Mouse (Mus musculus): ENCODE measurements at regions not wholly inside any gene's neighbourhood (a gene's known extent, or its start where the extent isn't known, plus 50 kb on each side); places are given as distances from the start of the nearest gene placed in this dataset.

- Histone ChIP-seq H3K27me3 (ENCODE audit: insufficient read depth, low read length) (no peaks in the 10 kb centered on the region), H3K9ac (no peak overlapping the region), H3K27ac (ENCODE audit: low read depth, low read length) (no peak overlapping the region), H3K9me3 (ENCODE audit: low read length) (no peaks in the 10 kb centered on the region), H3K4me3 (ENCODE audit: low read depth, low read length) (no peak overlapping the region), H3K4me1 (ENCODE audit: insufficient read depth) (no peaks in the 10 kb centered on the region), H3K36me3 (ENCODE audit: insufficient read depth) (no peaks in the 10 kb centered on the region), H3K4me2 (ENCODE audit: low read depth) (no peak overlapping the region)
- 61% methylated on average over 5 of the region's 5 CpGs for WGBS
- TF ChIP-seq CTCF (IDR thresholded peaks at IDR 0.05; ENCODE audit: low read depth), result no peak
- DNase-seq (no peak), ATAC-seq (no peak)
Observed at GRCm38 (mm10) chr2:148107607-148108115, 60.9 kb upstream of the Foxa2 start.

GRCm38 (mm10) chr2:148110149-148110548 is 63.4 kb upstream of the Foxa2 start:
- DNase-seq (no peak), ATAC-seq (no peak)
- Histone ChIP-seq H3K9ac (no peak overlapping the region), H3K27ac (ENCODE audit: low read depth, low read length) (no peak overlapping the region), H3K36me3 (ENCODE audit: insufficient read depth) (no peaks in the 10 kb centered on the region), H3K4me3 (ENCODE audit: low read depth, low read length) (no peak overlapping the region), H3K4me2 (ENCODE audit: low read depth) (no peak overlapping the region), H3K27me3 (ENCODE audit: insufficient read depth, low read length) (no peaks in the 10 kb centered on the region), H3K4me1 (ENCODE audit: insufficient read depth) (no peaks in the 10 kb centered on the region), H3K9me3 (ENCODE audit: low read length) (no peaks in the 10 kb centered on the region)
- 58% methylated on average over 2 of the region's 2 CpGs for WGBS
- TF ChIP-seq CTCF (IDR thresholded peaks at IDR 0.05; ENCODE audit: low read depth), result peak; percentile 61

- DNase-seq (peak; percentile 62), ATAC-seq (no peak)
- 23% methylated on average over 10 of the region's 10 CpGs for WGBS
Observed at GRCm38 (mm10) chr2:148111889-148112288, 65.1 kb upstream of the Foxa2 start.

GRCm38 (mm10) chr2:148113184-148113583 is 66.4 kb upstream of the Foxa2 start:
- Histone ChIP-seq H3K27ac (ENCODE audit: low read depth, low read length) (no peak overlapping the region), H3K27me3 (ENCODE audit: insufficient read depth, low read length) (no peaks in the 10 kb centered on the region; the same call in 1 of the 2 replicates), H3K9me3 (ENCODE audit: low read length) (no peaks in the 10 kb centered on the region), H3K36me3 (ENCODE audit: insufficient read depth) (no peaks in the 10 kb centered on the region), H3K4me3 (ENCODE audit: low read depth, low read length) (no peak overlapping the region), H3K9ac (no peak overlapping the region), H3K4me1 (ENCODE audit: insufficient read depth) (no peaks in the 10 kb centered on the region), H3K4me2 (ENCODE audit: low read depth) (no peak overlapping the region)
- 55% methylated on average over 2 of the region's 2 CpGs for WGBS
- no peak for TF ChIP-seq CTCF (IDR thresholded peaks at IDR 0.05; ENCODE audit: low read depth)
- no peak for DNase-seq
- ATAC-seq, result no peak

More at GRCm38 (mm10) chr2:148111889-148112288, 65.1 kb upstream of the Foxa2 start:
- Histone ChIP-seq H3K9ac (no peak overlapping the region), H3K4me3 (ENCODE audit: low read depth, low read length) (no peak overlapping the region), H3K27ac (ENCODE audit: low read depth, low read length) (no peak overlapping the region), H3K27me3 (ENCODE audit: insufficient read depth, low read length) (no peaks in the 10 kb centered on the region), H3K4me1 (ENCODE audit: insufficient read depth) (no peaks in the 10 kb centered on the region), H3K36me3 (ENCODE audit: insufficient read depth) (no peaks in the 10 kb centered on the region), H3K9me3 (ENCODE audit: low read length) (no peaks in the 10 kb centered on the region), H3K4me2 (ENCODE audit: low read depth) (peak overlapping the region; percentile 28; the same call in 1 of the 2 replicates)
- peak; percentile 82 for TF ChIP-seq CTCF (IDR thresholded peaks at IDR 0.05; ENCODE audit: low read depth)

GRCm38 (mm10) chr2:148114600-148114999 is 67.8 kb upstream of the Foxa2 start:
- Histone ChIP-seq H3K9me3 (ENCODE audit: low read length) (no peaks in the 10 kb centered on the region), H3K4me1 (ENCODE audit: insufficient read depth) (no peaks in the 10 kb centered on the region), H3K27me3 (ENCODE audit: insufficient read depth, low read length) (no peaks in the 10 kb centered on the region; the same call in 1 of the 2 replicates), H3K36me3 (ENCODE audit: insufficient read depth) (no peaks in the 10 kb centered on the region), H3K9ac (no peak overlapping the region), H3K4me3 (ENCODE audit: low read depth, low read length) (no peak overlapping the region), H3K4me2 (ENCODE audit: low read depth) (no peak overlapping the region), H3K27ac (ENCODE audit: low read depth, low read length) (no peak overlapping the region)
- WGBS, result 19% methylated on average over 4 of the region's 4 CpGs
- no peak for DNase-seq
- no peak for TF ChIP-seq CTCF (IDR thresholded peaks at IDR 0.05; ENCODE audit: low read depth)
- ATAC-seq, result peak; percentile 69

GRCm38 (mm10) chr2:148116033-148116790 is 69.4 kb upstream of the Foxa2 start:
- H3K9ac ChIP-seq, result no peak overlapping the region
- ATAC-seq (no peak), DNase-seq (no peak)
- H3K9me3 ChIP-seq (ENCODE audit: low read length), result no peaks in the 10 kb centered on the region
- no peak overlapping the region for H3K4me3 ChIP-seq (ENCODE audit: low read depth, low read length)
- no peak for TF ChIP-seq CTCF (IDR thresholded peaks at IDR 0.05; ENCODE audit: low read depth)
- H3K27me3 ChIP-seq (ENCODE audit: insufficient read depth, low read length), result no peaks in the 10 kb centered on the region; the same call in 1 of the 2 replicates
- H3K27ac ChIP-seq (ENCODE audit: low read depth, low read length), result no peak overlapping the region
- no peak overlapping the region for H3K4me2 ChIP-seq (ENCODE audit: low read depth)
- no peaks in the 10 kb centered on the region for H3K4me1 ChIP-seq (ENCODE audit: insufficient read depth)
- 85% methylated on average over 3 of the region's 3 CpGs for WGBS
- no peaks in the 10 kb centered on the region for H3K36me3 ChIP-seq (ENCODE audit: insufficient read depth)

GRCm38 (mm10) chr2:148117420-148117819 is 70.7 kb upstream of the Foxa2 start:
- H3K4me1 ChIP-seq (ENCODE audit: insufficient read depth), result no peaks in the 10 kb centered on the region
- H3K4me3 ChIP-seq (ENCODE audit: low read depth, low read length), result no peak overlapping the region
- H3K9me3 ChIP-seq (ENCODE audit: low read length), result no peaks in the 10 kb centered on the region
- WGBS, result 67% methylated on average over 2 of the region's 2 CpGs
- ATAC-seq (no peak), DNase-seq (no peak)
- H3K4me2 ChIP-seq (ENCODE audit: low read depth), result no peak overlapping the region
- TF ChIP-seq CTCF (IDR thresholded peaks at IDR 0.05; ENCODE audit: low read depth), result no peak
- H3K27ac ChIP-seq (ENCODE audit: low read depth, low read length), result no peak overlapping the region
- H3K9ac ChIP-seq, result no peak overlapping the region
- no peaks in the 10 kb centered on the region; the same call in 1 of the 2 replicates for H3K27me3 ChIP-seq (ENCODE audit: insufficient read depth, low read length)
- no peaks in the 10 kb centered on the region for H3K36me3 ChIP-seq (ENCODE audit: insufficient read depth)
